Mouse (Mus musculus) forebrain, embryonic 15.5 days (tissue): ENCODE measurements at regions not wholly inside any gene's neighbourhood (a gene's known extent, or its start where the extent isn't known, plus 50 kb on each side); places are given as distances from the start of the nearest gene placed in this dataset.

Source experiments
- ATAC-seq: fragments of 200-750 bp; cut with Nextera tagmentation; replicated peaks from 2 replicates; pipeline ENCODE4 v1.8.0; 2017; ENCODE audit warnings: mild to moderate bottlenecking, moderate TSS enrichment, moderate library complexity
- H3K27ac ChIP-seq: fragments of 300-500 bp; sonication (generic); replicated peaks from 2 replicates; pipeline ENCODE4 v1.5.1; 2015; ENCODE audit warnings: mild to moderate bottlenecking, inconsistent platforms
- H3K27me3 ChIP-seq: fragments of 300-500 bp; sonication (generic); 2 replicates; pipeline ENCODE4 v1.6.1; 2015; ENCODE audit warnings: inconsistent platforms
- H3K36me3 ChIP-seq: fragments of 300-500 bp; sonication (generic); 2 replicates; pipeline ENCODE4 v1.6.1; 2015; ENCODE audit warnings: mild to moderate bottlenecking, inconsistent platforms
- H3K4me1 ChIP-seq: fragments of 300-500 bp; sonication (generic); 2 replicates; pipeline ENCODE4 v1.6.1; 2015; ENCODE audit warnings: inconsistent platforms
- H3K4me2 ChIP-seq: fragments of 300-500 bp; sonication (generic); replicated peaks from 2 replicates; pipeline ENCODE4 v1.6.1; 2015; ENCODE audit warnings: mild to moderate bottlenecking, inconsistent platforms
- H3K4me3 ChIP-seq: fragments of 300-500 bp; sonication (generic); 2 replicates; pipeline ENCODE4 v1.5.1; 2015; ENCODE audit warnings: mild to moderate bottlenecking, inconsistent platforms
- H3K9ac ChIP-seq: fragments of 300-500 bp; sonication (generic); replicated peaks from 2 replicates; pipeline ENCODE4 v1.6.1; 2015; ENCODE audit warnings: mild to moderate bottlenecking, inconsistent platforms
- H3K9me3 ChIP-seq: fragments of 300-500 bp; sonication (generic); 2 replicates; pipeline ENCODE4 v1.6.1; 2016; ENCODE audit warnings: inconsistent platforms
- WGBS: fragments of 180-500 bp; shearing (Covaris S2); methylation state at CpG from one replicate; pipeline ENCODE4 v1.1.7; 2015; ENCODE audit warnings: mixed read lengths; 5-methylcytosine and 5-hydroxymethylcytosine counted together

DNA sequence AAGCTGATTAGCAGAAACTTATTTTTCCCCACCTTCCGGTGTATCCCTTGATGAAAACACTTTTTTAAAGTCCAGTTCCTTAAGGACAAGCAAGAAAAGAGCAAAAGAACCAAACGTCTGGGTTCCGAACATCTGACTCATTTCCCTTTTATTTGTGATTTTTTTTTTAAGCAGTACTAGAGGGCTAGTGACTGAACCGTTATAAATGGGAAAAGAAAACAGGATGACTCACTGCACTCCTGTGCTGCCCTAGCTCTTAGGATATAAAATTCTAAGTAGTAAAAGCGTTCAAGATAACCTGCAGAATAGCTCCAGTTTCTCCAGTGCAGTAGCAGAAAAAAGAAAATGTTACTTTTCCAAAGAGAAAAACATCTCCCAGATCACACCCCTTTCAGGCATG lies 55.3 kb upstream of the Tnfsf11 start:
- no peaks in the 10 kb centered on the region for H3K27me3 ChIP-seq
- no peak overlapping the region for H3K27ac ChIP-seq
- H3K9ac ChIP-seq, result no peak overlapping the region
- no peak overlapping the region for H3K4me3 ChIP-seq
- no peaks in the 10 kb centered on the region for H3K36me3 ChIP-seq
- whole genome bisulfite sequencing, result 81% methylated on average over 5 of the region's 5 CpGs
- H3K9me3 ChIP-seq, result no peaks in the 10 kb centered on the region
- no peaks in the 10 kb centered on the region for H3K4me1 ChIP-seq
- no peak for ATAC-seq
- H3K4me2 ChIP-seq, result no peak overlapping the region
